8 mouse cellular contexts compared by ENCODE assay signal in the genomic region with DNA sequence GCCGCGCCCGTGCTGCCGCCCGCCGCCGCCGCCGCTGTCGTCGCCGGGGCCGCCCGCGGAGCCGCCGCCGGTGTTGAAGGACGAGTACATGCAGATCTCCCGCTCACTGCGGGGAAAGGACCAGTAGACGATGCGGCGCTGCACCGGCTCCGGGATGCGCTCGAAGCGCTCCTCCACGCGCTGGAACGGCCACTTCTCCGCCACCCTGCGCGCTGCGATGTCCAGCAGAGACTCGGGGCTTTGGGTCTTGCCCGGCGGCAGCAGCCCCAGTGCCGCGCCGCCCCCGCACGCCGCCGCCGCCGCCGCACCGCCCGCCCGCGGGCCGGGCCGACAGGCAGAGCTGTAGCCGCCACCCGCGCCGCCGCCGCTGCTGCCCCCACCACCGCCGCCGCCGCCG.
DNase-seq lines count a peak whose midpoint lies in the region; ATAC-seq lines count a peak whose summit lies in the region.

No protein-coding gene starts in this region.

- H3K4me2 ChIP-seq in heart, embryonic 14.5 days (ENCODE audit: low read length): peak overlapping the region; percentile 81
- peak overlapping the region; percentile 80; the same call in 1 of the 2 replicates for H3K4me2 ChIP-seq in neural tube, embryonic 12.5 days (replicated peaks)

- H3K4me3 ChIP-seq in heart, embryonic 14.5 days (ENCODE audit: control insufficient read depth in 1 of 2, insufficient read depth in 1 of 2, low read depth in 1 of 2, low read length in 2 of 2): peak overlapping the region; percentile 84 to 92
- H3K4me3 ChIP-seq in neural tube, embryonic 12.5 days: peak overlapping the region; percentile 96

- ATAC-seq in heart, embryonic 14.5 days (ENCODE audit: insufficient number of reproducible peaks, insufficient read depth, low FRiP score, low read depth): no peak
- no peak for ATAC-seq in neural tube, embryonic 12.5 days (ENCODE audit: low FRiP score, low read depth)

- DNase-seq in heart, adult 18-20 months: no peak
- DNase-seq in 3134 (ENCODE audit: extremely low read depth, insufficient read length, low spot score): peak; percentile 57
- DNase-seq in brain, adult 2 months (ENCODE audit: low read depth, low spot score): peak; percentile 41
- peak; percentile 55 for DNase-seq in induced T-regulatory cell, adult 2 months (ENCODE audit: low read depth)
- DNase-seq in adrenal gland, adult (ENCODE audit: inconsistent age in 2 of 2, low spot score in 1 of 2): no peak
- no peak for DNase-seq in left cerebral cortex, postnatal 36 days (ENCODE audit: low spot score in 2 of 2)

- peaks cover 16% of the 10 kb centered on the region for H3K27me3 ChIP-seq in heart, embryonic 14.5 days (ENCODE audit: control insufficient read depth, insufficient read depth, low read length)
- H3K27me3 ChIP-seq in neural tube, embryonic 12.5 days (replicated peaks): no peaks in the 10 kb centered on the region

- no peaks in the 10 kb centered on the region for H3K9me3 ChIP-seq in heart, embryonic 14.5 days (ENCODE audit: control insufficient read depth, low read length)
- H3K9me3 ChIP-seq in neural tube, embryonic 12.5 days: no peaks in the 10 kb centered on the region

- intact Hi-C loops in left cerebral cortex, postnatal 36 days (cut with DNase I): loop anchor here (5.0 kb wide), 3 partner anchors 42 to 122 kb away; no protein-coding TSS in a partner anchor

- WGBS in heart, embryonic 14.5 days: under 1% methylated on average over 60 of the region's 66 CpGs
- under 1% methylated on average over 49 of the region's 66 CpGs for WGBS in neural tube, embryonic 12.5 days

- no peaks in the 10 kb centered on the region for H3K36me3 ChIP-seq in heart, embryonic 14.5 days (ENCODE audit: control insufficient read depth, insufficient read depth, low read length)
- no peaks in the 10 kb centered on the region for H3K36me3 ChIP-seq in neural tube, embryonic 12.5 days

- peak overlapping the region; percentile 87 for H3K9ac ChIP-seq in heart, embryonic 14.5 days (ENCODE audit: low read length)
- H3K9ac ChIP-seq in neural tube, embryonic 12.5 days: peak overlapping the region; percentile 99

- H3K27ac ChIP-seq in heart, embryonic 14.5 days (replicated peaks in 1 of 2; ENCODE audit: control insufficient read depth in 1 of 2, insufficient read depth in 1 of 2, low read depth in 2 of 2, low read length in 2 of 2): peak overlapping the region; percentile 19 to 86; a peak in 3 of 4 replicates
- peak overlapping the region; percentile 97 for H3K27ac ChIP-seq in neural tube, embryonic 12.5 days

- peaks cover 0 to 18% of the 10 kb centered on the region in 2 experiments; a peak in 3 of 4 replicates for H3K4me1 ChIP-seq in heart, embryonic 14.5 days (ENCODE audit: control insufficient read depth in 2 of 2, insufficient read depth in 2 of 2, low read length in 2 of 2)
- peaks cover 22% of the 10 kb centered on the region for H3K4me1 ChIP-seq in neural tube, embryonic 12.5 days

Comparison
In these comparisons a context has a peak if more than half of its experiments do, and no peak if none do; other contexts are left out.
1. DNase-seq: peak in 3134 (single experiment), brain, adult 2 months (single experiment) and induced T-regulatory cell, adult 2 months (single experiment); none in heart, adult 18-20 months (0 of 2), adrenal gland, adult (0 of 2) and left cerebral cortex, postnatal 36 days (0 of 2).